Mouse (Mus musculus) G1E (cell line): Measurements from ENCODE around the gene Pramef12.

Source experiments
- CTCF ChIP-seq: IDR thresholded peaks from 2 replicates; pipeline ENCODE4 v1.5.1; 2012; ENCODE audit warnings: low read depth, low read length, inconsistent platforms, mixed read lengths
- GATA1 ChIP-seq: IDR thresholded peaks from 2 replicates; pipeline ENCODE4 v1.6.1; 2012; ENCODE audit warnings: borderline replicate concordance, low read length, inconsistent platforms, mixed read lengths
- GATA2 ChIP-seq: IDR thresholded peaks from 2 replicates; pipeline ENCODE4 v1.6.1; 2012; ENCODE audit warnings: low read depth, low read length, inconsistent platforms, borderline replicate concordance
- TAL1 ChIP-seq: conservative IDR thresholded peaks from 2 replicates; pipeline ENCODE4 v1.6.1; 2012; ENCODE audit warnings: low read depth, low read length, inconsistent platforms, mixed read lengths

DNA sequence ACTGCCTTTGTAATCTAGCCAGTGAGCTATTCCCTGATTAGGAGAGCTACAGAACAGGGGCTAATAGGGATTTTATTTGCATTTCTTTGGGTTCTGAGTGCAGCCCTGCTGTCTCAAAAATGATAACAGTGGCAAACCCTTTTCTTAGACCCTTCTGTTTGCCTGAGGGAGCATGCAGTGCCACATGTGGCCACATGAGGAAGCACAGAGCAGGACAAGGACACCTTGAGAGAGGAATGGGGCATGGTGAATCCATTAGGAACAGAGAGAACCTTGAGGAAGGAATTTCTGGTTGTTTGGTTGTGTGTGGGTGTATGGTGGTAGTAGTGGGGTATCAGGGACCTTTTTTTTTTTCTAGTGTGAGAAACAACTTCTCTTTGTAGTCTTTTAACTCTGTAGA is 12.4 kb upstream of the Pramef12 start:
- TF ChIP-seq CTCF (no peak), TAL1 (no peak), GATA2 (no peak), GATA1 (no peak)
